Mouse (Mus musculus) G1E (cell line): ENCODE data around the gene Deup1.

Experiments
- CTCF ChIP-seq: IDR thresholded peaks from 2 replicates; pipeline ENCODE4 v1.5.1; 2012; ENCODE audit warnings: low read depth, low read length, inconsistent platforms, mixed read lengths
- GATA1 ChIP-seq: IDR thresholded peaks from 2 replicates; pipeline ENCODE4 v1.6.1; 2012; ENCODE audit warnings: borderline replicate concordance, low read length, inconsistent platforms, mixed read lengths
- GATA2 ChIP-seq: IDR thresholded peaks from 2 replicates; pipeline ENCODE4 v1.6.1; 2012; ENCODE audit warnings: low read depth, low read length, inconsistent platforms, borderline replicate concordance
- POLR2AphosphoS5 ChIP-seq: IDR thresholded peaks from 2 replicates; pipeline ENCODE4 v1.6.1; 2012; ENCODE audit warnings: low read depth, low read length, inconsistent platforms; ENCODE audit not compliant: insufficient replicate concordance
- TAL1 ChIP-seq: conservative IDR thresholded peaks from 2 replicates; pipeline ENCODE4 v1.6.1; 2012; ENCODE audit warnings: low read depth, low read length, inconsistent platforms, mixed read lengths

DNA sequence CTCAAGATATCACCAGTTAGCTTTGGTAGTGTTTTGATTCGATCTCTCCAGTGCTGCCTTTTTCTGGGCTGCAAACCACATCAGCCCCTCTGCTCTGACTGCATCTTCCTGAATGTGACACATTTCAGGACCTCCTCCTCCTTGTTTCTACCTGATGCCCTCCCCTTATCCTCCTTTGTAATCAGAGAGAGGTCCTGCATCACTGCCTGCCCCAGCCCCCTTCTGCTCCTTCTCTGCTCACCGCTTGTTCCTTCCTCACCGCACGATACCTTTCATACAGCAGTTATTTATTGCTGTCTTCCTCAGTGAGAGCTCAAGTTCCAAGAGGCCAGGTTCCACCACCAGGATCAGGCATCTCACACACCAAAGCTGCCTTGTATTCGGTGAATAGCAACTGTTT, 96.5 kb downstream of the Deup1 start:
- TF ChIP-seq GATA1 (no peak), CTCF (no peak), GATA2 (no peak), POLR2AphosphoS5 (no peak), TAL1 (no peak)
